Mouse (Mus musculus): ENCODE results near the gene Zfp995.
"Not testable (repeated sequence)": the region's sequence is repeated elsewhere in the genome, so short reads cannot be mapped to it uniquely, and the experiment has no call there.

The Zfp995 gene

DNA sequence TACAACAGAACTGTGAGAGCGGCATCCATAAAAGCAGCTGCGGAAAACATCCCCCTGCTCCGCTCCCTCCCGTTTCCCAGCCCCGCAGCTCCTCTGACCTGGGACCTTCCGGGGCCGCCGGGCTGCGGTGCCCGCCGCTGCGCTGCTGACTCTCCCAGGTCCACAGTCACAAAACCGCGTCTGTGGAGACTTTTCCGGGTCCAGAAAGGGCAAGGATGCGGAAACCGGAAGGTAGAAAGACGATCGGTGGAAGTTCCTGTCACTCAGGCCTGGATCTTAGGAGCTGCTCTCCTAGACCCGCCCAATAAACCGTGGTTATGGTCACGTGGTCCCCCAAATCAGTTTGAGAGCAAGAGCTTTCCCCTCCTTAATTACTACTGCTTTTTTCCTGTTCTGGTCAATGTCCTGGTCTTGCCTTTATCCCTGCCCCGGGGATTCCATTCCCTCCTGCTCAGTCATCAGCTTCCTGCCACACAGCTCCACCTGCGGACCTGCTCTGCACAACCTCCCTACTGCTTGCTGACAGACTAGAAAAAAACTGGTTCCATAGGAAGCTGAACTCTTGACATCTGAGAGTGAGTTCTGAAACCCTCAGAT, at the start of gene Zfp995:
Gene Zfp995 (minus strand): TSS at position 471 of the 597 bp plus-strand sequence.
- DNase-seq: peak; percentile 42

GRCm38 (mm10) chr17:21909039-21909438, 687 bp downstream of the Zfp995 start:
- peak; percentile 6 for DNase-seq

DNA sequence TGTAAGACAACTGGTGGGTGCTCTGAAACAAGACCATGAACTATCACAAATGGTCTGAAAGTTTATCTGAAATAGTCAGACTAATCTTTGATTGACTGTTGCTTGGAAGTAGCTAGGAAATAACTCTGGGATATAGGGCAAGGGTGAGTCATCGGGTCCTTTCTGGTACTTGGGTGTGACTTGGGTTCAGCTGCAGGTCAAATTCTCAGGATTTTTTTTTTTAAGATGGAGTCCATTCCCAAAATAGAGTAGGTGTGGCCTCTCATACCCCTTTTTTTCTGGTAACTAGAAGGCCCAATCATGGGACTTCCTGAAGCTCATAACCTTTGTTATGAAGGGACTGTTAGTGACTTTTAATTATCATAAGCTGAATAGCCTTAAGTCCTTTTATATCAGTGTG, 38.5 kb downstream of the Zfp995 start:
- no peak for DNase-seq

GRCm38 (mm10) chr17:21846322-21846582, 63.5 kb downstream of the Zfp995 start:
- not testable (repeated sequence) for DNase-seq

DNA sequence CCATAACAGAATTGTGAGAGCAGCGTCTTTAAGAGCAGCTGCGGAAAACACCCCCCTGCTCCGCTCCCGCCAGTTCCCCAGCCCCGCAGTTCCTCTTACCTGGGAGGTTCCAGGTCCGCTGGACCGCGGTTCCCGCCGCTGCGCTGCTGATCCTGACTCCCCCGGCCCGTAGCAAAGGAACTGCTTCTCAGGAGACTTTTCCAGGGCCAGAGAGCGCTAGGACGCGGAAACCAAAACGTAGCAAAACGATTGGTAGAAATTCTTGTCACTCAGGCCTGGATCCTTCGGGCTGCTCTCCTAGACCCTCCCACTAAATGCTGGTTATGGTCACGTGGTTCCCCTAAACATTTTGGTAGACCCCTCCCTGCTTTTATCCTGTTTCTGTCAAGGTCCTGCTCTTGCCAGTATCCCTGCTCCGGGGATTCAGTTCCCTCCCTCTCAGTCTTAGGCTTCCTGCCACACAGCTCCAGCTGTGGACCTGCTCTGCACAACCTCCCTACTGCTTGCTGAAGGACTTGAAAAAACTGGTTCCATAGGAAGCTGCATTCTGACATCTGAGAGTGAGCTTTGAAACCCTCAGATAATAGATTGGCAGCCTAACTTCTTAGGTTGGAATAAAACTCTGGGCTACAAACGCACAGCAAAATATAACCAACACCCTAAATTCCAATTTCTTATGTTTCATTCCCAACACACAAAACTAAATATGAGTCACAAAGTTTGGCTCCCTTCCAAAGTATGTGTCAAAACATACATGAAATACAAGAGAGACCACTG, 64.0 kb downstream of the Zfp995 start, which contains the start of gene Zfp820:
Gene Zfp820 (minus strand): TSS at position 228 of the 777 bp plus-strand sequence.
- peak; percentile 33 for DNase-seq

DNA sequence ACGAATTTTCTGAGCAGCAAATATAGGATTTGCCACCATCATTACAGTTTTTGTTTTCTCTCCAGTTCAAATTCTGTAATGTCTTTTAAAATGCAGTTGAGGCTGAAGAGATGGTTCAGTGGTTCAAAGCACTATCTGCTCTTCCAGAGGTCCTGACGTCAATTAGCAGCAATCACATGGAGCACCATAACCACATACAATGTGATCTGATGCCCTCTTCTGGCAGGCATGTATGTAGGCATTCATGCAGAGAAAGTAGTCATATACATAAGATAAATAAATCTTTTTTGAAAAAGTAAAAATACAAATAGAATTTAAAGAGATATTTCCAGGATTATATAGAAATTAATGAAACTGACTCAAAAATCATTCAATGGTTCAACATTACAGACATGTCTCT, 71.2 kb downstream of the Zfp995 start:
- DNase-seq: no peak

Data from right cerebral cortex, postnatal 4 days (tissue).